Mouse (Mus musculus): ENCODE data around the gene Ly6g5b. TPM values are rescaled to one million over a fixed set of nuclear protein-coding genes. Genes with fewer than 3 reads are reported as not detected.

Gene Ly6g5b
- polyA plus RNA-seq, 1 experiment: 1.2 TPM

GRCm38 (mm10) chr17:35082841-35083576 lies 32.2 kb downstream of the Ly6g5b start:
- no peak for DNase-seq (ENCODE audit: extremely low spot score in 1 of 2, low spot score in 1 of 2)

- DNase-seq (ENCODE audit: extremely low spot score in 1 of 2, low spot score in 1 of 2): no peak
Measured at GRCm38 (mm10) chr17:35080710-35081109, 34.5 kb downstream of the Ly6g5b start.

- DNase-seq (ENCODE audit: extremely low spot score in 1 of 2, low spot score in 1 of 2): no peak
Measured at GRCm38 (mm10) chr17:35080248-35080647, 35.0 kb downstream of the Ly6g5b start.

GRCm38 (mm10) chr17:35079778-35080177 lies 35.5 kb downstream of the Ly6g5b start:
- DNase-seq (ENCODE audit: extremely low spot score in 1 of 2, low spot score in 1 of 2): no peak

- DNase-seq (ENCODE audit: extremely low spot score in 1 of 2, low spot score in 1 of 2): no peak
Measured at GRCm38 (mm10) chr17:35077786-35078233, 37.4 kb downstream of the Ly6g5b start, which contains the start of gene Ly6g6d. TSS of gene Ly6g6d (minus strand) at chr17:35078065.

GRCm38 (mm10) chr17:35077285-35077684 lies 37.9 kb downstream of the Ly6g5b start:
- no peak for DNase-seq (ENCODE audit: extremely low spot score in 1 of 2, low spot score in 1 of 2)

- DNase-seq (ENCODE audit: extremely low spot score in 1 of 2, low spot score in 1 of 2): no peak
Measured at GRCm38 (mm10) chr17:35076507-35077176, 38.6 kb downstream of the Ly6g5b start, which contains the start of gene Ly6g6e. TSS of gene Ly6g6e (plus strand) at chr17:35076902.

GRCm38 (mm10) chr17:35074097-35074496 lies 41.1 kb downstream of the Ly6g5b start:
- DNase-seq (ENCODE audit: extremely low spot score in 1 of 2, low spot score in 1 of 2): no peak

- DNase-seq (ENCODE audit: extremely low spot score in 1 of 2, low spot score in 1 of 2): no peak
Measured at GRCm38 (mm10) chr17:35071454-35071853, 43.8 kb downstream of the Ly6g5b start.

GRCm38 (mm10) chr17:35070556-35071229 lies 44.5 kb downstream of the Ly6g5b start:
- no peak for DNase-seq (ENCODE audit: extremely low spot score in 1 of 2, low spot score in 1 of 2)

- DNase-seq (ENCODE audit: extremely low spot score in 1 of 2, low spot score in 1 of 2): peak in 1 of 2 experiments; percentile 48
Measured at GRCm38 (mm10) chr17:35068213-35068914, 46.9 kb downstream of the Ly6g5b start.

- DNase-seq (ENCODE audit: extremely low spot score in 1 of 2, low spot score in 1 of 2): no peak
Measured at GRCm38 (mm10) chr17:35066084-35066483, 49.1 kb downstream of the Ly6g5b start, which contains the start of gene Mpig6b. TSS of gene Mpig6b (minus strand) at chr17:35066184.

GRCm38 (mm10) chr17:35064951-35065947 lies 50.0 kb downstream of the Ly6g5b start, which contains the start of gene Ly6g6c:
TSS of gene Ly6g6c (plus strand) at chr17:35065388.
- no peak for DNase-seq (ENCODE audit: extremely low spot score in 1 of 2, low spot score in 1 of 2)

GRCm38 (mm10) chr17:35064378-35064877 lies 50.8 kb downstream of the Ly6g5b start:
- DNase-seq (ENCODE audit: extremely low spot score in 1 of 2, low spot score in 1 of 2): no peak

Other genes starting within 250 kb of the Ly6g5b start
- 7.5 and 8.8 TPM in 2 replicates for gene Zbtb12, start 235.9 kb downstream of the Ly6g5b start, polyA plus RNA-seq (2012; rRNA removed)
- gene Gm20547, start 233.4 kb downstream of the Ly6g5b start, polyA plus RNA-seq (2012; rRNA removed): 0.08 TPM in 1 of 2 replicates, not detected in the other
- gene C2, start 217.2 kb downstream of the Ly6g5b start, polyA plus RNA-seq (2012; rRNA removed): 2.9 and 3.2 TPM in 2 replicates
- gene Ehmt2, start 217.0 kb downstream of the Ly6g5b start, polyA plus RNA-seq (2012; rRNA removed): 268 and 290 TPM in 2 replicates
- gene Slc44a4, start 201.0 kb downstream of the Ly6g5b start, polyA plus RNA-seq (2012; rRNA removed): 0.27 and 0.38 TPM in 2 replicates
- gene Neu1, start 184.2 kb downstream of the Ly6g5b start, polyA plus RNA-seq (2012; rRNA removed): 48.7 and 53.6 TPM in 2 replicates
- gene Hspa1b, start 156.2 kb downstream of the Ly6g5b start, polyA plus RNA-seq (2012; rRNA removed): 10.9 and 13.4 TPM in 2 replicates
- 0.20 TPM in 1 of 2 replicates, not detected in the other for gene Gm20481, start 145.5 kb downstream of the Ly6g5b start, polyA plus RNA-seq (2012; rRNA removed)
- 13.8 and 14.6 TPM in 2 replicates for gene Hspa1a, start 143.3 kb downstream of the Ly6g5b start, polyA plus RNA-seq (2012; rRNA removed)
- 0.40 and 0.74 TPM in 2 replicates for gene Hspa1l, start 142.7 kb downstream of the Ly6g5b start, polyA plus RNA-seq (2012; rRNA removed)
- 43.9 and 49.7 TPM in 2 replicates for gene Lsm2, start 133.6 kb downstream of the Ly6g5b start, polyA plus RNA-seq (2012; rRNA removed)
- 48.2 and 55.1 TPM in 2 replicates for gene Vars, start 114.4 kb downstream of the Ly6g5b start, polyA plus RNA-seq (2012; rRNA removed)
- gene Vwa7, start 98.8 kb downstream of the Ly6g5b start, polyA plus RNA-seq (2012; rRNA removed): 0.48 and 0.59 TPM in 2 replicates
- 1.5 and 2.6 TPM in 2 replicates for gene Sapcd1, start 87.4 kb downstream of the Ly6g5b start, polyA plus RNA-seq (2012; rRNA removed)
- gene Msh5, start 68.7 kb downstream of the Ly6g5b start, polyA plus RNA-seq (2012; rRNA removed): 1.5 and 2.0 TPM in 2 replicates
- gene Clic1, start 65.5 kb downstream of the Ly6g5b start, polyA plus RNA-seq (2012; rRNA removed): 26.4 and 28.5 TPM in 2 replicates
- 40.8 and 42.8 TPM in 2 replicates for gene Ddah2, start 56.4 kb downstream of the Ly6g5b start, polyA plus RNA-seq (2012; rRNA removed)
- not detected in 2 replicates for gene Ly6g6c, start 50.0 kb downstream of the Ly6g5b start, polyA plus RNA-seq (2012; rRNA removed)
- gene Mpig6b, start 49.2 kb downstream of the Ly6g5b start, polyA plus RNA-seq (2012; rRNA removed): 0.04 TPM in 2 replicates
- 65.5 and 71.7 TPM in 2 replicates for gene Ly6g6e, start 38.5 kb downstream of the Ly6g5b start, polyA plus RNA-seq (2012; rRNA removed)
- gene Ly6g6d, start 37.4 kb downstream of the Ly6g5b start, polyA plus RNA-seq (2012; rRNA removed): 2.3 and 2.9 TPM in 2 replicates
- 0.10 and 0.27 TPM in 2 replicates for gene Ly6g6f, start 29.8 kb downstream of the Ly6g5b start, polyA plus RNA-seq (2012; rRNA removed)
- gene Abhd16a, start 26.2 kb downstream of the Ly6g5b start, polyA plus RNA-seq (2012; rRNA removed): 144 and 159 TPM in 2 replicates
- gene Ly6g5c, start 7.1 kb downstream of the Ly6g5b start, polyA plus RNA-seq (2012; rRNA removed): 0.38 TPM in 1 of 2 replicates, not detected in the other
- 18.9 and 20.2 TPM in 2 replicates for gene Gpank1, start 6.0 kb upstream of the Ly6g5b start, polyA plus RNA-seq (2012; rRNA removed)
- 173 and 179 TPM in 2 replicates for gene Csnk2b, start 6.6 kb upstream of the Ly6g5b start, polyA plus RNA-seq (2012; rRNA removed)
- gene D17H6S53E, start 10.9 kb upstream of the Ly6g5b start, polyA plus RNA-seq (2012; rRNA removed): 8.2 and 9.1 TPM in 2 replicates
- gene Apom, start 16.6 kb upstream of the Ly6g5b start, polyA plus RNA-seq (2012; rRNA removed): 0.40 and 0.78 TPM in 2 replicates
- 199 and 213 TPM in 2 replicates for gene Bag6, start 19.8 kb upstream of the Ly6g5b start, polyA plus RNA-seq (2012; rRNA removed)
- gene Prrc2a, start 49.5 kb upstream of the Ly6g5b start, polyA plus RNA-seq (2012; rRNA removed): 261 and 306 TPM in 2 replicates
- 11.2 and 17.2 TPM in 2 replicates for gene Aif1, start 60.6 kb upstream of the Ly6g5b start, polyA plus RNA-seq (2012; rRNA removed)
- 14.3 and 20.7 TPM in 2 replicates for gene Lst1, start 73.0 kb upstream of the Ly6g5b start, polyA plus RNA-seq (2012; rRNA removed)
- 0.78 and 0.88 TPM in 2 replicates for gene Ltb, start 79.0 kb upstream of the Ly6g5b start, polyA plus RNA-seq (2012; rRNA removed)
- gene Tnf, start 86.6 kb upstream of the Ly6g5b start, polyA plus RNA-seq (2012; rRNA removed): 0.11 and 0.14 TPM in 2 replicates
- 0.06 and 0.17 TPM in 2 replicates for gene Lta, start 89.9 kb upstream of the Ly6g5b start, polyA plus RNA-seq (2012; rRNA removed)
- gene Gm16181, start 105.4 kb upstream of the Ly6g5b start, polyA plus RNA-seq (2012; rRNA removed): not detected in 2 replicates
- gene Atp6v1g2, start 118.2 kb upstream of the Ly6g5b start, polyA plus RNA-seq (2012; rRNA removed): 665 and 695 TPM in 2 replicates
- 13.7 and 15.1 TPM in 2 replicates for gene Nfkbil1, start 120.4 kb upstream of the Ly6g5b start, polyA plus RNA-seq (2012; rRNA removed)
- gene Ddx39b, start 126.3 kb upstream of the Ly6g5b start, polyA plus RNA-seq (2012; rRNA removed): 438 and 444 TPM in 2 replicates
- gene H2-D1, start 147.3 kb upstream of the Ly6g5b start, polyA plus RNA-seq (2012; rRNA removed): 66.1 and 69.2 TPM in 2 replicates
- gene H2-Q1, start 205.0 kb upstream of the Ly6g5b start, polyA plus RNA-seq (2012; rRNA removed): 0.44 and 1.1 TPM in 2 replicates
- 0.14 and 0.46 TPM in 2 replicates for gene H2-Q2, start 226.8 kb upstream of the Ly6g5b start, polyA plus RNA-seq (2012; rRNA removed)